Mouse (Mus musculus): Measurements from ENCODE around the gene Atp6v0b.

Atp6v0b gene

DNA sequence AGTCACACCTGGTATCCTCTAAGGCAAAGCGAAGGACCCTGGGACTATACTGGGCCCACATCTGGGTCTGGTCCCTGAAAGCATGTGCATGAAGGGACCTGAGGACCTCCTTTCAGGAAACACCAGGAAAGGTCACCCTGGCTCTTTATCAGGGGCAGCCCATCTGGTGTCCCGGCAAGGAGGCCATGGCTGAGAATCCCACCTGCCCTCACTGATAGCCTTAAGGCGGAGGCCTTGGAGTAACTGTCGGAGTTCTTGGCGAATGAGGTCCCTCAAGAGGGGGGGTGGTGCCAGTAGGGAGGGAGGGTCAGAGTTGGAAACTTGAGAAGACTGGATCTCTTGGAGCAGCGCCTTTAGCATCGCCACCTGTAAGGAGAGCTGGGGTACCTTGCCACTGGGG lies 15.3 kb downstream of the Atp6v0b start:
- no peak for DNase-seq (ENCODE audit: low spot score)

DNA sequence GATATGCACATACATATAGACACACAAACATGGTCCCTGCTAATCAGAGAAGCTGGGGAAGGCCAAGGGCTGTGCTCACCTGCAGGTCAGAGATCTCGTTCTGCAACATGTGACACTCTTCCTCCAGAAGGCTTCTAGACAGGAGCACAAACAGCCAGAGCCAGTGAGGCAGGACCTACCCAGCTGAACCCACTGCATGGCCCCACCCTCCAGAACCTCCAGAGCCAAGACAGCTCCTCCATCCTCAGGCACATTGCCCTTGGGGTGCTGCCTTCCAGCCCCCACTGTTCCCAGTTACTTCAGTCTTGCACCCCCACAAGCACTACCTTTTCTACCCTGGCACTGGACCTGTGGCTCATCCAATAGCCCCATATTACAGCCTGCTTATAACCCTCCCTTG lies 16.7 kb downstream of the Atp6v0b start:
- DNase-seq (ENCODE audit: low spot score): no peak

- DNase-seq (ENCODE audit: low spot score): no peak
Observed at GRCm38 (mm10) chr4:117869317-117869716, 17.8 kb downstream of the Atp6v0b start.

GRCm38 (mm10) chr4:117867823-117868222 lies 19.3 kb downstream of the Atp6v0b start:
- peak; percentile 35 for DNase-seq (ENCODE audit: low spot score)

DNA sequence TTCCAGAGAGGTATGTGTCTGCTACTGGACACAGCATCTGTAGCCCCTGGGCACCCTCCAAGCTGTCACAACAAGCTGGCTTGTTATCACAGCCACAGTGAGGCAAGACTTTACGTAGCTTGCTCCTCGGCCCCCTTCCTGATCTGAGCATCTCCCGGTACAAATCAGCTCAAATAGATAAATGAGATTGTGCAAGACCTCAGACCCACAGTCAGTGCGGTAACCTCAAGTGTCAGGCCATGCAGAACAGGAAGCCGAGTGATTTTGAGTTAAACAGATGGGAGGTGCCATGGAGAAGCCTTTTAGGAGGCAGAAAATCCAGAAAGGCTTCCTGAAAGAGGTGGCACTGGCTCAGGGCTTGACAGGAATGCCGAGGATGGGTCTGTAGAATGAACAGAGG lies 20.1 kb downstream of the Atp6v0b start:
- DNase-seq (ENCODE audit: low spot score): no peak

GRCm38 (mm10) chr4:117866083-117866482 lies 21.1 kb downstream of the Atp6v0b start:
- no peak for DNase-seq (ENCODE audit: low spot score)

DNA sequence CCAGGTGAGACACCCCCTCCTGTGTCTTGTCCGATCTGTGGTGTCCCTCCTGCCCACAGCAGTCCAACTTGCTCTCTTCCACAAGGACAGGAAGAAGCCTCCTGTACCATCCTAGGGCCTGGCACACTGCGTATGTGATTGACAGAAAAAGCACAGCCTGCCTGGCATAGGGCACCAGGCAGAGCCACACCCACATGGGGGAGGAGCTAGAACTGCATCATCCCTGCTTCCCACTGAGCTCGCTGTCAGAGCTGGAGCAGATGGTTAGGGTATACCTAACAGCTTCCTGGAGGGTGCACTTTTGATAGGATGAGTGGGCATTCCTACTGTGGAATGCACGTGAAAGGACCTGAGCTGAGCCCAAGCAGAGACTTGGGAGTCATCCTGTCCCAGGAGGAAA lies 24.3 kb downstream of the Atp6v0b start:
- DNase-seq (ENCODE audit: low spot score): no peak

DNA sequence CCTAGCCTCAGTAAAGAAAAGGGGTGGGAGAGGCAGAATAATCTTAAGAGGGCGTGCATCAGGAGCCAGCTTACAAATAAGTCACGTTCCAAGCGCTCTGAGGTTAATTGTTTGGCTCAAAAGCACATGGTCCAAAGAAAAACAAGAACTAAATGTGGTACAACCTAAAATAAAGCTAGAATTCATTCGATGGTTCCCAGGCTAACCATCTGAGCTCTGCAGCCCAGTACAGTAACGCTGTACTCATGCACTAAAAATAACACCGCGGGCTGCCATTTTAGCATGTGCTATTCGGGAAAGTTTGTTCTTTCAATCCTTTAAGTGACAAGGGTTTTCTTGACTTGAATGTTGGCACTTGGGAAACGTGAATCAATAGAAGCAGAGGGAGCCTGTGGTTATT lies 26.6 kb downstream of the Atp6v0b start:
- DNase-seq (ENCODE audit: low spot score): no peak

GRCm38 (mm10) chr4:117858794-117859193 lies 28.3 kb downstream of the Atp6v0b start:
- DNase-seq (ENCODE audit: low spot score): no peak

DNA sequence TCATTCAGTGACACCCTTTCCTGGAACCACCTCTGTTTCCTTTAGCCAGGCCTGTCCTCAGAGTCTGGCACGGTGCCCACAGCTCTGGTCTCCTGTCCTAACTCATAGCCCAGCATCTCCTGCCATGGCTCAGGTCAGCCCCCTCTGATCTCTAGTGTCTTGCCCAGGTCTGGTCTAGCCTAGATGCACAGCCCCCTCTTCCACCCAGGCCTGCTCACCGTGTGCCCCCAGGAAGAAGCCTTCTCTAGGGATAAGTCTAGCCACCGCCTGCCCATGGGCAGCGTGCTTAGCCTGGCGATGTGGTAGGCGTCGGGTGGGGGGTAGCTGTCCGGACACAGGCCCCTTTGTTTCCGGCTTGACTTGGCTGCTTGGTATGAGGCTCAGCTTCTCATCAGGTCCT lies 32.0 kb downstream of the Atp6v0b start:
- no peak for DNase-seq (ENCODE audit: low spot score)

DNA sequence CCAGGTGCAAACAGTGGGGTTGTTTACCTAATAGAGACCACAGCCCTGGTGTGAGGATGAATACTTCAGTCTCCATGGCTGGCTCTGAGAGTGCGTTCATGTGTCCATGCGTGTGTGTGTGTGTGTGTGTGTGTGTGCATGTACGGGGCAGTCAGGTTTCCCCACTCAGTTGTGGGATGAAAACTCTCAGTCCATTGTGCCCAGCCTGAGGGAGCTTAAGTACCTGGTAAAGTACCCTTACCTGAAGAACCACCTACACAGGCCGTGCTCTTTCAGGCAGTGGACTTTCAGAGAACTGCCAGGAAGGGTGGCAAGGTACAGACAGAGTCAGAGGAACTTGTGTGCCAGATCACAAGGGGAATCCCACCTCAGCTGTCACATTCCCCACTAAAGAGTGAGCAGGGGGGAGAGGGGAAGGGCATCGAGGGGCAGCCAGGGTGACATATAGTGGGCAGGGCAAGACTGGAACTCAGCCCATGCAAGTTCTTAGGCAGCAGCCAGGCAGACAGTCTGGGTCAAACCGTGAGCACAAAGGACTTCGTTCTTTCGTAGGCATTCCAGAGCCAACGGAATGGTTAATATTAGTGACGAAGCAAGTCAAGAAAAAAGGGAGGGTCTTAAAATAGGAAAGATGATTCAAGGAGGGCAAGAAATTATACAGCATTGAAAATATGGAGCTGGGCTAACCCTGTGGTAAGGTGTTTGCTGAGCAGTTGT lies 34.8 kb downstream of the Atp6v0b start:
- no peak for DNase-seq (ENCODE audit: low spot score)

DNA sequence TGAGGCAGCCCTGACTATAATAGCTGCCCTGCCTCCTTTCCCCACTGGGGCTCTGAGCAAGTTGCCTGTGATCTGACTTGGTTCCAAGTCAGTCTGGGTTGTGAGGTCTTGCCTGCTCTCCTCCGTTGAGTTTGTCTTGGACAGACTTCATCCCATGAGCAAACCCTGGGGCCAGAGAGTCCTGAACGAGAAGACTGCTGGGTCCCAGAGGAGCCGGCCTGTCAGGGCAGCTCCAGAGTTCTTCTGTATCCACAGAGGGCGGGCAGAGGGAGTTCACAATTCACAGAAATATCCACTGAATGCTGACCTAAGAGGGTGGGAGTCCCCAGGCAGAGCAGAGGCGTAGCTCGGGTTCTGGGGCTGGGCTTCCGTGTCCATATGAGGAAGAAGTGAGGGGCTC lies 36.3 kb downstream of the Atp6v0b start:
- DNase-seq (ENCODE audit: low spot score): no peak

DNA sequence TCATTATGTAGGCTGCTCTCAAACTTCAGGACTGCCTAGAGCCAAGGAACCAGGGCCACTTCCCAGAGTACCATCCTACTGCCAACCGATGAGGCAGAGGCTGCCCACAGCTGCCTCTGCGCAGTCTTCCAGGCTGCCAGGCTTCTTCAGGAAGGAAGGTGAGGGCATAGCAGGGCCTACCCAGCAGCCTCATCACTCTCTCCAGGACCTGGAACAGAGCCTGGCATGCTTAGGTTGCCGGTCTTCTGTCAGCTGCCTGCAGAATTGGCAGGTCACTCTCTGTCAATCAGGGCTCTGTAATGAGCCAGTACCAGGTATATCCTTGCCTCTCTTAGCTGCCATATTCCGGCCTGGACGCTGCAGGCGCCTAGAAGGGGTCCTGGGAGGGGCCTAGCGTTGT lies 37.0 kb downstream of the Atp6v0b start:
- DNase-seq (ENCODE audit: low spot score): no peak

- DNase-seq (ENCODE audit: low spot score): no peak
Observed at GRCm38 (mm10) chr4:117849506-117849905, 37.6 kb downstream of the Atp6v0b start.

DNA sequence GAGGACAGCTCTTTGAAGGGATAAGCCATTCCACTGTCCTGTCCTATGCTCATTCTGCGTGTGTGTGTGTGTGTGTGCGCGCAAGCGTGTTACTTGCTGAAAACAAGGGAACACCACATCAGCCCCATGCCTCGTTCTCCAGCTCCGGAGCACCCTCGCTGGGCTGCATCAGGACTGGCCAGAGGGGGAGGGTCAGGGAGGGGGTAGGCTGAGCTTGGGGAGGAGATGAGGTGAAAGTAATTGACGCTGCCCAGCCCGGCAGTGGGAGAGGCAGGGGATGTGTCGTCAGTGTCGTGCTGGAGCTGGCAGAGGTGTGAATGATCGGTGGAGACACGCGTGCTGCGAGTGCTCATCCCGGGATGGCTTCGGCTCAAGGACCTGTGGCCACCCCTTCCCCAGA lies 38.1 kb downstream of the Atp6v0b start:
- no peak for DNase-seq (ENCODE audit: low spot score)

- DNase-seq (ENCODE audit: low spot score): no peak
Observed at GRCm38 (mm10) chr4:117847011-117847410, 40.1 kb downstream of the Atp6v0b start.

DNA sequence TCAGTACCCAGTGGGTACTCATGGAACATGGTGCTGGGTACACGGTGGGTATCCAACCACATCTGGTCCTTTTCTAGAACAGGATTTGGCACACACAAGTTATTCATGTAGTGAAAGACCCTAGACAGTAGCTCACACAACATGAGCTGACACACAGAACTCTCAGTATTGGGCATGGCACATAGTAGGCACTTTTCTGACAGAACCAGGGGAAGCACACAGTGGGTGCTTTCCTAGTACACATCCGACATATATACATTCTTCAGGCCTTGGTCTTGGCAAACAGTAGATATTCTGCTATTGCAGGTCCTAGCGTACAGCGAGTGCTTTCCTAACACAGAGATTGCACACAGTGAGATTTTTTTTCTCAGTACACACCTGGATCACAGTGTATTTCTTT lies 40.9 kb downstream of the Atp6v0b start:
- DNase-seq (ENCODE audit: low spot score): no peak

DNA sequence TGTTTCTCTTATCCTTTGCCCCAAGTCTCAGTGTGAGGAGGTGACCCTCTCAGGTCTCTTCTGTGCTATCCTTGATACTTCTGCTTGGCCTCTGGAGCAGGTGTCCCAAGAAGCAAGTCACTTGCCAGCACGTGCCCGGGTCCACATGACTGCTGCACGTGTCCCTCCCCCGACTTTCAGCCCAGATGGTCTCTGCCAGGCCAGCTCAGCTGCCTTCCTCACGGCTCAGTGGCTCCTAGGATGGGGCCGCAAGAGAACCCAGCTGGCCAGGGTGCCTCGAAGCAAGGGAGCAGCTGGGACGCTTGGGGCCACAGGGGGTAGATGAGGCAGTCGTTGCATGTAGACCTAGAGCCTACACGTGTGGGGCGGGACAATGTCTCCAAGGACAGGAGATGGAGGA lies 41.8 kb downstream of the Atp6v0b start:
- no peak for DNase-seq (ENCODE audit: low spot score)

GRCm38 (mm10) chr4:117844467-117844866 lies 42.7 kb downstream of the Atp6v0b start:
- no peak for DNase-seq (ENCODE audit: low spot score)

DNA sequence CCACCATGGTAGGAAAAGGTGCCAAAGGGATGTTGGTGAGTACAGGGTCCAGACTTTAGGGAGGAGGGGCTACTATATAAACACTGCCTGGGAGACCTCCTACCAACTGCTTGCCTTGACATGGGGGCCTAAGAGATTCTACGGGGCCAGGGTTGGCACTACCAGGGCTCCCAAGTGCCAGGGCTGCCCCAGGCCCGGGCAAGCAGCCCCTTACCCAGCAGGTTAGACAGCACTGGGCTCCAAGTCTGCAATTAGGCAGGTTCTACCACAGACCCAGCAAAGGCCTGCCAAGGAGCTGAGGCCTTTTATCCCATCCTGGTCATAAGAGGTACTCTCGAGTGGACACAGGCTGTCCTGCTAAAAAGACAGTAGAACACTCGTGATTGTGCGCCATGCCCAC lies 44.0 kb downstream of the Atp6v0b start:
- DNase-seq (ENCODE audit: low spot score): no peak

DNA sequence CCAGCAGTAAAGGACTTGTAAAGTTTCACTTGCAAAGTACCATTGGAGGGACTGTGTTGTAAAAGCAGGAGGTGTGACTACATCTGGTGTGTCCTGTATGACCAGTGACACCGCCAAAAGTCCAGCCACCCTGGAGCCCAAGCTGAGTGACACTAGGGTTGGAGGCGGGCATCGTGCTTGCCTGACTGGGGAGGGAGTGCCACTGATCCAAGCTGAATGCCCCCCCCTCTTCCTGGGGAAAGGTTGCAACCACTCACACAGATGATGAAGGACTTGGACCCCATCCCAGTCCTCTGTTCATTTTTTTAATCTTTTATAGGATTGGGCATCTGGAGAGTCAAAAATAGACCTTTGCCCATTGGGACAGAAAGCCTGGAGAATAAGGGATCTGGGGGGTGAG lies 45.6 kb downstream of the Atp6v0b start:
- DNase-seq (ENCODE audit: low spot score): no peak

DNA sequence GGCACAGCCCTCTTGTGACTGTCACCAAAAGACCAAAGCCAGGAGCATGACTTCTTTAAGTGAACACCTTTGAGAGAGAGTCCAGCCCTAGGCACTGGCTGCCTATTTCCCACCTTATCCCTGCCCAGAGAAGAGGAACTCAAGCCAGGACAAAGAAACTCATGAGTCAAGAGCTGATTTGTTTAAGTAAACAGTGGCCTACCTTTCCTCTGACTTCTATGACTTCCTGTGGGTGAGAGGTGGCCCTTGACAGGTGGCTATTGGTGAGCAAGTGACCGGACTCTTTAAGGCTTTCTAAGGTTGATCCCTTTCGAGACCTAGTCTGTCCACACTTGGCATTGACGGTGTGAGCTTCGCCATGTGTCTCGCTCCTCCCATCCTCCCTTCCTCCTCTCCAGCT lies 46.3 kb downstream of the Atp6v0b start:
- no peak for DNase-seq (ENCODE audit: low spot score)

DNA sequence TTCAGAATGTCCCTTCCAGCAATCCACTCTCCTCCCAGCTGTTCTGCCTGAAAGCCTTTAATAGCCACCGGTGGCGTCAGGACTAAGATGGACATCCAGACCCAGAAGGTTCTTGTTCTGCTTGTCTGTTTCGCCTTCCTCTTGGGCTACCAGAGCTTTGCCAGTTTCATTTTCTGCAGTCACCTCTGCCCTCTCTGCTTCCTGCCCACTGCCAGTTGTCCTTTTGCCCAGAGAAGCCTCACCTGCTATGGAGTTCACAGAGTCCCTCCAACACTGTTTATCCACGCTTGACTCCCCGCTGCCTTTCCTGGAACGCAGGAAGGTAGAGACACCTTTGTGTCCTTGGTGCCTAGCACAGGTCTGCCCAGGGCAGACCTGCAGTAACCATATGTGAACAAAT lies 47.8 kb downstream of the Atp6v0b start:
- no peak for DNase-seq (ENCODE audit: low spot score)

- no peak for DNase-seq (ENCODE audit: low spot score)
Observed at GRCm38 (mm10) chr4:117837271-117837670, 49.9 kb downstream of the Atp6v0b start.

All from yolk sac, embryonic 10.5 days (tissue).